In genomic region chr16:52043380-52044117, GRCm38 (mm10) we compare ENCODE assay signal across 18 mouse cellular contexts. TPM values are rescaled to one million over a fixed set of nuclear protein-coding genes. Genes with fewer than 3 reads are reported as not detected.
DNase-seq lines count a peak whose midpoint lies in the region; ATAC-seq and TF ChIP-seq lines count a peak whose summit lies in the region.
"Had no signal": no experiment of that assay in that cellular context is flagged by ENCODE, and none has a peak within 500 bp of the region (broad histone marks: within the 10 kb centered on the region; RNA-seq: fewer than 3 reads in every experiment).

No protein-coding gene starts in this region.

- 0 out of 2 replicates have a peak, but pooled peaks have one; percentile 23 for TF ChIP-seq EP300 in liver, postnatal 0 days (IDR thresholded peaks at IDR 0.05; ENCODE audit: low read depth)

- H3K27me3 ChIP-seq in forebrain, embryonic 14.5 days (replicated peaks; ENCODE audit: control insufficient read depth, insufficient read depth, low read length), result no peaks in the 10 kb centered on the region
- H3K27me3 ChIP-seq in forebrain, embryonic 11.5 days (ENCODE audit: control insufficient read depth, insufficient read depth, low read length), result no peaks in the 10 kb centered on the region
- no peaks in the 10 kb centered on the region for H3K27me3 ChIP-seq in liver, postnatal 0 days (ENCODE audit: insufficient read depth, low read length)
- no peaks in the 10 kb centered on the region for H3K27me3 ChIP-seq in liver, embryonic 11.5 days (replicated peaks; ENCODE audit: control insufficient read depth, insufficient read depth, low read length)
- H3K27me3 ChIP-seq: embryonic facial prominence, embryonic 15.5 days; Patski had no signal

- H3K4me1 ChIP-seq in forebrain, embryonic 14.5 days (ENCODE audit: control insufficient read depth, insufficient read depth, low read length), result peaks cover 12% of the 10 kb centered on the region
- H3K4me1 ChIP-seq in forebrain, embryonic 11.5 days (replicated peaks; ENCODE audit: control insufficient read depth, insufficient read depth, low read length), result peaks cover 4% of the 10 kb centered on the region; the same call in 1 of the 2 replicates
- peaks cover 15% of the 10 kb centered on the region for H3K4me1 ChIP-seq in liver, postnatal 0 days (ENCODE audit: insufficient read depth)
- no peaks in the 10 kb centered on the region; the same call in 1 of the 2 replicates for H3K4me1 ChIP-seq in liver, embryonic 11.5 days (replicated peaks; ENCODE audit: control insufficient read depth, insufficient read depth, low read length)

- no peak for DNase-seq in forebrain, embryonic 14.5 days (ENCODE audit: low spot score)
- DNase-seq in forebrain, embryonic 11.5 days (ENCODE audit: low spot score), result no peak
- DNase-seq in kidney, adult 18-20 months, result peak; percentile 13
- no peak for DNase-seq in kidney, postnatal 14 days
- DNase-seq in liver, postnatal 0 days, result no peak
- DNase-seq in liver, embryonic 11.5 days (ENCODE audit: low spot score), result no peak
- peak; percentile 70 for DNase-seq in gonadal fat pad, adult 2 months (ENCODE audit: low read depth)
- no peak for DNase-seq in cerebellum, postnatal 36 days
- DNase-seq: adrenal gland, postnatal 10 days; cerebellum, postnatal 25 days; gastrocnemius, postnatal 36 days; heart, postnatal 10 days had no signal

- H3K36me3 ChIP-seq in forebrain, embryonic 14.5 days (ENCODE audit: control insufficient read depth, insufficient read depth, low read length), result peaks cover 14% of the 10 kb centered on the region
- H3K36me3 ChIP-seq in forebrain, embryonic 11.5 days (ENCODE audit: control insufficient read depth, insufficient read depth, low read length), result peaks cover 8% of the 10 kb centered on the region; the same call in 1 of the 2 replicates
- H3K36me3 ChIP-seq in liver, postnatal 0 days (replicated peaks; ENCODE audit: insufficient read depth, low read length), result peaks cover 12% of the 10 kb centered on the region
- peaks cover 8% of the 10 kb centered on the region for H3K36me3 ChIP-seq in liver, embryonic 11.5 days (ENCODE audit: control insufficient read depth, insufficient read depth, low read length)

- no peak overlapping the region for H3K4me3 ChIP-seq in forebrain, embryonic 14.5 days (ENCODE audit: low read depth, low read length)
- H3K4me3 ChIP-seq in forebrain, embryonic 11.5 days (ENCODE audit: low read depth, low read length), result no peak overlapping the region
- no peak overlapping the region for H3K4me3 ChIP-seq in liver, postnatal 0 days (ENCODE audit: low read depth, low read length)
- no peak overlapping the region for H3K4me3 ChIP-seq in liver, embryonic 11.5 days (ENCODE audit: low read depth, low read length)
- H3K4me3 ChIP-seq: embryonic facial prominence, embryonic 15.5 days; forebrain, embryonic 10.5 days; myocyte had no signal

- no peak overlapping the region for H3K27ac ChIP-seq in forebrain, embryonic 14.5 days (ENCODE audit: low read depth, low read length)
- no peak overlapping the region for H3K27ac ChIP-seq in forebrain, embryonic 11.5 days (ENCODE audit: low read depth, low read length)
- peak overlapping the region; percentile 77 for H3K27ac ChIP-seq in liver, postnatal 0 days (ENCODE audit: low read depth)
- H3K27ac ChIP-seq in liver, embryonic 11.5 days (ENCODE audit: low read depth, low read length), result no peak overlapping the region
- H3K27ac ChIP-seq: embryonic facial prominence, embryonic 15.5 days; liver, embryonic 14.5 days had no signal

- ATAC-seq in forebrain, embryonic 14.5 days, result 0 out of 2 replicates have a peak, but pooled peaks have one; percentile 35
- no peak for ATAC-seq in forebrain, embryonic 11.5 days (replicated peaks; ENCODE audit: low FRiP score)
- peak; percentile 78 for ATAC-seq in liver, postnatal 0 days
- no peak for ATAC-seq in liver, embryonic 11.5 days (replicated peaks; ENCODE audit: low FRiP score)
- ATAC-seq: Patski had no signal

- H3K9me3 ChIP-seq in forebrain, embryonic 14.5 days (replicated peaks; ENCODE audit: control insufficient read depth, low read length), result no peaks in the 10 kb centered on the region
- H3K9me3 ChIP-seq in forebrain, embryonic 11.5 days (ENCODE audit: control insufficient read depth, low read length), result no peaks in the 10 kb centered on the region
- no peaks in the 10 kb centered on the region for H3K9me3 ChIP-seq in liver, postnatal 0 days (ENCODE audit: low read length)
- no peaks in the 10 kb centered on the region for H3K9me3 ChIP-seq in liver, embryonic 11.5 days (ENCODE audit: control insufficient read depth, low read length)
- H3K9me3 ChIP-seq: embryonic facial prominence, embryonic 15.5 days; forebrain, embryonic 10.5 days had no signal

- no peak overlapping the region for H3K9ac ChIP-seq in forebrain, embryonic 14.5 days (ENCODE audit: low read length)
- no peak overlapping the region for H3K9ac ChIP-seq in forebrain, embryonic 11.5 days (ENCODE audit: low read length)
- H3K9ac ChIP-seq in liver, postnatal 0 days (replicated peaks), result no peak overlapping the region
- no peak overlapping the region for H3K9ac ChIP-seq in liver, embryonic 11.5 days (ENCODE audit: low read depth, low read length)
- H3K9ac ChIP-seq: embryonic facial prominence, embryonic 15.5 days; liver, embryonic 14.5 days had no signal

- no peak overlapping the region for H3K4me2 ChIP-seq in forebrain, embryonic 14.5 days (ENCODE audit: low read length)
- no peak overlapping the region for H3K4me2 ChIP-seq in forebrain, embryonic 11.5 days (ENCODE audit: low read depth, low read length, severe bottlenecking)
- no peak overlapping the region for H3K4me2 ChIP-seq in liver, postnatal 0 days (ENCODE audit: low read depth, low read length)
- H3K4me2 ChIP-seq in liver, embryonic 11.5 days, result no peak overlapping the region
- H3K4me2 ChIP-seq: embryonic facial prominence, embryonic 15.5 days; heart, embryonic 11.5 days had no signal

- no peak for TF ChIP-seq CTCF in liver, postnatal 0 days (IDR thresholded peaks at IDR 0.05; ENCODE audit: low read depth)

- WGBS in forebrain, embryonic 14.5 days, result 48% methylated on average over 11 of the region's 11 CpGs
- WGBS in forebrain, embryonic 11.5 days, result 68% methylated on average over 11 of the region's 11 CpGs
- WGBS in liver, postnatal 0 days (ENCODE audit: insufficient replicate concordance), result 75% methylated on average over 11 of the region's 11 CpGs
- 87% methylated on average over 11 of the region's 11 CpGs for WGBS in liver, embryonic 11.5 days

RNA-seq across cellular contexts. Expression of gene Cblb, which starts 12.5 kb away (rescaled TPM):
- 16.8 and 19.2 TPM in 2 replicates for polyA plus RNA-seq in forebrain, embryonic 14.5 days (2014; fragmentation: Nextera tagmentation; extraction: Ambion mirVana)
- 41.9 and 42.9 TPM in 2 replicates for polyA plus RNA-seq in forebrain, embryonic 11.5 days (2014; fragmentation: Nextera tagmentation; extraction: Ambion mirVana)
- 2.0 and 2.1 TPM in 2 replicates for polyA plus RNA-seq in liver, postnatal 0 days (2015; fragmentation: Nextera tagmentation; extraction: Ambion mirVana)
- 10.6 and 11.1 TPM in 2 replicates for polyA plus RNA-seq in liver, embryonic 11.5 days (2014; fragmentation: Nextera tagmentation; extraction: Ambion mirVana)
- polyA plus RNA-seq in gonadal fat pad, adult 2 months (2012; rRNA removed), result 9.2 and 9.4 TPM in 2 replicates

Comparison
In these comparisons a context has a peak if more than half of its experiments do, and no peak if none do; other contexts are left out.
1. ATAC-seq: peak in forebrain, embryonic 14.5 days (single experiment) and liver, postnatal 0 days (single experiment); none in forebrain, embryonic 11.5 days (single experiment) and liver, embryonic 11.5 days (single experiment).
2. DNase-seq: peak in kidney, adult 18-20 months (single experiment) and gonadal fat pad, adult 2 months (single experiment); none in forebrain, embryonic 14.5 days (single experiment), forebrain, embryonic 11.5 days (single experiment), kidney, postnatal 14 days (single experiment), liver, postnatal 0 days (single experiment), liver, embryonic 11.5 days (single experiment) and cerebellum, postnatal 36 days (0 of 2).